Mouse (Mus musculus): ENCODE measurements around the gene Olfr656. TPM values are rescaled to one million over a fixed set of nuclear protein-coding genes. Genes with fewer than 3 reads are reported as not detected.

Olfr656 gene
- polyA plus RNA-seq, 1 experiment from 2014 or later, result not detected

Other genes with a start within 250 kb of the Olfr656 start
- not detected in 2 replicates for gene Trim30b, start 244.1 kb upstream of the Olfr656 start, polyA plus RNA-seq (2016; fragmentation: Nextera tagmentation; extraction: Ambion mirVana)
- 0.12 TPM in 1 of 2 replicates, not detected in the other for gene Trim30c, start 213.1 kb upstream of the Olfr656 start, polyA plus RNA-seq (2016; fragmentation: Nextera tagmentation; extraction: Ambion mirVana)
- 0.26 and 0.56 TPM in 2 replicates for gene Trim30a, start 148.8 kb upstream of the Olfr656 start, polyA plus RNA-seq (2016; fragmentation: Nextera tagmentation; extraction: Ambion mirVana)
- gene Trim30d, start 106.1 kb upstream of the Olfr656 start, polyA plus RNA-seq (2016; fragmentation: Nextera tagmentation; extraction: Ambion mirVana), result 0.38 TPM in 1 of 2 replicates, not detected in the other
- gene Olfr651, start 63.8 kb upstream of the Olfr656 start, polyA plus RNA-seq (2016; fragmentation: Nextera tagmentation; extraction: Ambion mirVana), result not detected in 2 replicates
- not detected in 2 replicates for gene Olfr652, start 53.1 kb upstream of the Olfr656 start, polyA plus RNA-seq (2016; fragmentation: Nextera tagmentation; extraction: Ambion mirVana)
- gene Olfr653, start 36.6 kb upstream of the Olfr656 start, polyA plus RNA-seq (2016; fragmentation: Nextera tagmentation; extraction: Ambion mirVana), result not detected in 2 replicates
- not detected in 2 replicates for gene Olfr654, start 26.9 kb upstream of the Olfr656 start, polyA plus RNA-seq (2016; fragmentation: Nextera tagmentation; extraction: Ambion mirVana)
- not detected in 2 replicates for gene Olfr655, start 12.2 kb upstream of the Olfr656 start, polyA plus RNA-seq (2016; fragmentation: Nextera tagmentation; extraction: Ambion mirVana)
- gene Olfr657, start 10.8 kb downstream of the Olfr656 start, polyA plus RNA-seq (2016; fragmentation: Nextera tagmentation; extraction: Ambion mirVana), result not detected in 2 replicates
- 0.08 TPM in 1 of 2 replicates, not detected in the other for gene Olfr658, start 33.4 kb downstream of the Olfr656 start, polyA plus RNA-seq (2016; fragmentation: Nextera tagmentation; extraction: Ambion mirVana)
- not detected in 2 replicates for gene Olfr659, start 52.8 kb downstream of the Olfr656 start, polyA plus RNA-seq (2016; fragmentation: Nextera tagmentation; extraction: Ambion mirVana)
- gene Olfr661, start 72.5 kb downstream of the Olfr656 start, polyA plus RNA-seq (2016; fragmentation: Nextera tagmentation; extraction: Ambion mirVana), result not detected in 2 replicates
- gene Usp17le, start 163.5 kb downstream of the Olfr656 start, polyA plus RNA-seq (2016; fragmentation: Nextera tagmentation; extraction: Ambion mirVana), result not detected in 2 replicates
- gene Usp17lb, start 228.6 kb downstream of the Olfr656 start, polyA plus RNA-seq (2016; fragmentation: Nextera tagmentation; extraction: Ambion mirVana), result not detected in 2 replicates
- not detected in 2 replicates for gene Usp17la, start 243.1 kb downstream of the Olfr656 start, polyA plus RNA-seq (2016; fragmentation: Nextera tagmentation; extraction: Ambion mirVana)

All from hindbrain, embryonic 10.5 days (tissue).